Mouse (Mus musculus) c-Kit-negative CD71-positive TER-119-positive erythroid progenitor cells, embryonic 14.5 days (primary cell): ENCODE measurements around the gene Memo1.
A peak's percentile ranks its signal among the peaks of the same experiment; 100 is the strongest.
"Not testable (repeated sequence)": the region's sequence is repeated elsewhere in the genome, so short reads cannot be mapped to it uniquely, and the experiment has no call there.

Experiments
- DNase-seq: peaks from one replicate; pipeline ENCODE4 v3.0.0-alpha.2; 2013; ENCODE audit warnings: low read depth, low spot score

Gene Memo1

GRCm38 (mm10) chr17:74295026-74295970 is at the start of gene Memo1:
Gene Memo1, minus strand, starts transcription at chr17:74295521.
- DNase-seq = no peak

GRCm38 (mm10) chr17:74341151-74341550 is 45.8 kb upstream of the Memo1 start:
- no peak for DNase-seq

GRCm38 (mm10) chr17:74338937-74339804 is 43.9 kb upstream of the Memo1 start, which contains the start of gene Spast:
Gene Spast, plus strand, starts transcription at chr17:74338987.
- peak; percentile 51 for DNase-seq

- DNase-seq = peak; percentile 90
Observed at GRCm38 (mm10) chr17:74338225-74338931, 43.1 kb upstream of the Memo1 start.

- no peak for DNase-seq
Observed at GRCm38 (mm10) chr17:74331049-74331676, 35.8 kb upstream of the Memo1 start.

- DNase-seq = peak; percentile 68
Observed at GRCm38 (mm10) chr17:74328146-74328545, 32.8 kb upstream of the Memo1 start.

GRCm38 (mm10) chr17:74327195-74327594 is 31.9 kb upstream of the Memo1 start:
- DNase-seq = not testable (repeated sequence)

GRCm38 (mm10) chr17:74323844-74324243 is 28.5 kb upstream of the Memo1 start, which contains the start of gene Dpy30:
Gene Dpy30, minus strand, starts transcription at chr17:74323944.
- no peak for DNase-seq

- no peak for DNase-seq
Observed at GRCm38 (mm10) chr17:74322400-74323054, 27.2 kb upstream of the Memo1 start.

GRCm38 (mm10) chr17:74318721-74319120 is 23.4 kb upstream of the Memo1 start:
- DNase-seq = no peak

- peak; percentile 78 for DNase-seq
Observed at GRCm38 (mm10) chr17:74316309-74316863, 21.1 kb upstream of the Memo1 start.

- no peak for DNase-seq
Observed at GRCm38 (mm10) chr17:74315445-74316308, 20.4 kb upstream of the Memo1 start.

GRCm38 (mm10) chr17:74306021-74306420 is 10.7 kb upstream of the Memo1 start:
- no peak for DNase-seq

GRCm38 (mm10) chr17:74305616-74306015 is 10.3 kb upstream of the Memo1 start:
- DNase-seq = no peak

- DNase-seq = no peak
Observed at GRCm38 (mm10) chr17:74304060-74304459, 8.7 kb upstream of the Memo1 start.

- no peak for DNase-seq
Observed at GRCm38 (mm10) chr17:74300089-74300488, 4.8 kb upstream of the Memo1 start.

- DNase-seq = not testable (repeated sequence)
Observed at GRCm38 (mm10) chr17:74296991-74297390, 1.7 kb upstream of the Memo1 start.

GRCm38 (mm10) chr17:74296076-74296823 is 929 bp upstream of the Memo1 start:
- no peak for DNase-seq
